Mouse (Mus musculus) G1E (cell line): ENCODE data around the gene Tox4.

Experiments
- CTCF ChIP-seq: IDR thresholded peaks from 2 replicates; pipeline ENCODE4 v1.5.1; 2012; ENCODE audit warnings: low read depth, low read length, inconsistent platforms, mixed read lengths
- GATA1 ChIP-seq: IDR thresholded peaks from 2 replicates; pipeline ENCODE4 v1.6.1; 2012; ENCODE audit warnings: borderline replicate concordance, low read length, inconsistent platforms, mixed read lengths
- GATA2 ChIP-seq: IDR thresholded peaks from 2 replicates; pipeline ENCODE4 v1.6.1; 2012; ENCODE audit warnings: low read depth, low read length, inconsistent platforms, borderline replicate concordance
- TAL1 ChIP-seq: conservative IDR thresholded peaks from 2 replicates; pipeline ENCODE4 v1.6.1; 2012; ENCODE audit warnings: low read depth, low read length, inconsistent platforms, mixed read lengths

DNA sequence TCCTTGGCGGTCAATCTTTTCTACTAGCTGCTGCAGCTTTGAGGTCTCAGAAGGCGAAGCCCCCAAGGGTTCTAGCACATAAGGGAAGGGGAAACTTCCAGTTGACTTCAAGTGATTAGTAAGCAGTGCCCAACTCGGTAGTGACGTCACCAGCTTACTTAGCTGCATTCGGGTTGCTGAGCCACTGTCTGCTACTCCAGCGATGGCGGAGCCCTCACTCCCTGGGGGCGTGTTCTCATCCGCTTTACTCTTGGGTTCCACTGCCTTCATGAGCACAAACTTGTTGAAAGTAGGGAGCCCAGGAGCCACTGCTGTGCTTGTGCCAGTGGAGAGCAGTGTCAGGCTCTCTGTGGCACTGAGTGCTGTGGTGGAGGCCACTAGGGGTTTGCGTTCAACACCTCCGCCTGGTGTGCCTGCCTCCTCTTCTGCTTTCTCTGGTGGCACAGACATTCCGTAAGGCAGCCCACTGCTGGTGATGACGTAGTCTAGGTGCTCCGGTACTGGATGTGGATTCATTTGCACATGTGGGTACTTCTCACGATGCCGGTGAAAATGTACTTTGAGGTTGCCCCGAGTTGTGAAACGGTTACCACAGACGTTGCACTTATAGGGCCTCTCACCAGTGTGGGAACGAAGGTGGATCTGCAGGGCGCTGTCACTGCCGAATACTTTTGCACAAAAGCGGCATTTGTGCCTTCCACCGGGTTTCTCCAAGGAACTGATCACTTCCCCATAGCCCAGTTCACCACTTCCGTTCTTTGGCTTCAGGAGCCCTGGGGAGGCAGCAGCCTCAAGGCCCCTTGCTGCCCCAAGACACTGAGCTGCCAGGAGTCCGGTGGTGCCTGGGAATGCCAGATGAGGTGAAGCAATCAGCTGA is 35.2 kb downstream of the Tox4 start:
- no peak for TF ChIP-seq CTCF
- no peak for TF ChIP-seq GATA2
- TF ChIP-seq TAL1 = no peak
- TF ChIP-seq GATA1 = no peak
